In genomic region chr14:118069439-118070079, GRCm38 (mm10) we compare ENCODE assay signal across 13 mouse cellular contexts. TPM values are rescaled to one million over a fixed set of nuclear protein-coding genes. Genes with fewer than 3 reads are reported as not detected.
DNase-seq lines count a peak whose midpoint lies in the region; ATAC-seq lines count a peak whose summit lies in the region.
"Had no signal": no experiment of that assay in that cellular context is flagged by ENCODE, and none has a peak within 500 bp of the region (broad histone marks: within the 10 kb centered on the region; RNA-seq: fewer than 3 reads in every experiment).

No protein-coding gene starts in this region.

- H3K36me3 ChIP-seq in forebrain, embryonic 14.5 days (ENCODE audit: control insufficient read depth, insufficient read depth, low read length), result no peaks in the 10 kb centered on the region
- H3K36me3 ChIP-seq in forebrain, embryonic 16.5 days (ENCODE audit: control insufficient read depth, insufficient read depth), result no peaks in the 10 kb centered on the region
- H3K36me3 ChIP-seq in kidney, embryonic 14.5 days (ENCODE audit: control insufficient read depth, insufficient read depth, low read length), result no peaks in the 10 kb centered on the region
- H3K36me3 ChIP-seq: limb, embryonic 13.5 days had no signal

- H3K4me2 ChIP-seq in forebrain, embryonic 14.5 days (ENCODE audit: low read length), result no peak overlapping the region
- H3K4me2 ChIP-seq in forebrain, embryonic 16.5 days (ENCODE audit: low read length), result no peak overlapping the region
- no peak overlapping the region for H3K4me2 ChIP-seq in kidney, embryonic 14.5 days (replicated peaks; ENCODE audit: low read depth, low read length)
- H3K4me2 ChIP-seq: limb, embryonic 13.5 days had no signal

- WGBS in forebrain, embryonic 14.5 days, result 84% methylated on average over 12 of the region's 12 CpGs
- WGBS in forebrain, embryonic 16.5 days, result 79% methylated on average over 12 of the region's 12 CpGs
- 85% methylated on average over 12 of the region's 12 CpGs for WGBS in kidney, embryonic 14.5 days

- DNase-seq in forebrain, embryonic 14.5 days (ENCODE audit: low spot score), result no peak
- peak; percentile 47 for DNase-seq in kidney, postnatal 10 days
- DNase-seq in ZHBTc4 (ENCODE audit: low read depth, low spot score), result peak; percentile 45
- peak; percentile 26 for DNase-seq in heart, postnatal 4 days
- DNase-seq in spleen, postnatal 14 days (ENCODE audit: low spot score in 2 of 2), result no peak
- no peak for DNase-seq in right cerebral cortex, postnatal 36 days (ENCODE audit: low spot score in 2 of 2)
- DNase-seq: cerebellum, adult 11 months; liver, postnatal 0 days; midbrain, embryonic 14.5 days; thymus, adult 2 months had no signal

- no peak overlapping the region for H3K4me3 ChIP-seq in forebrain, embryonic 14.5 days (ENCODE audit: low read depth, low read length)
- H3K4me3 ChIP-seq in forebrain, embryonic 16.5 days (replicated peaks; ENCODE audit: low read length), result no peak overlapping the region
- H3K4me3 ChIP-seq in kidney, embryonic 14.5 days (ENCODE audit: low read length), result no peak overlapping the region
- H3K4me3 ChIP-seq: limb, embryonic 13.5 days had no signal

- H3K9ac ChIP-seq in forebrain, embryonic 14.5 days (ENCODE audit: low read length), result no peak overlapping the region
- H3K9ac ChIP-seq in forebrain, embryonic 16.5 days (replicated peaks; ENCODE audit: low read depth, low read length), result no peak overlapping the region
- no peak overlapping the region for H3K9ac ChIP-seq in kidney, embryonic 14.5 days (ENCODE audit: low read depth, low read length)
- H3K9ac ChIP-seq: limb, embryonic 13.5 days; liver, postnatal 0 days had no signal

- H3K9me3 ChIP-seq in forebrain, embryonic 14.5 days (replicated peaks; ENCODE audit: control insufficient read depth, low read length), result no peaks in the 10 kb centered on the region
- no peaks in the 10 kb centered on the region for H3K9me3 ChIP-seq in forebrain, embryonic 16.5 days (ENCODE audit: control insufficient read depth, low read length)
- no peaks in the 10 kb centered on the region for H3K9me3 ChIP-seq in kidney, embryonic 14.5 days (ENCODE audit: control insufficient read depth, low read length)
- H3K9me3 ChIP-seq: limb, embryonic 13.5 days had no signal

- no peak overlapping the region for H3K27ac ChIP-seq in forebrain, embryonic 14.5 days (ENCODE audit: low read depth, low read length)
- H3K27ac ChIP-seq in forebrain, embryonic 16.5 days (ENCODE audit: low read length), result no peak overlapping the region
- H3K27ac ChIP-seq in kidney, embryonic 14.5 days (ENCODE audit: low read depth, low read length), result no peak overlapping the region
- H3K27ac ChIP-seq: limb, embryonic 13.5 days had no signal

- H3K4me1 ChIP-seq in forebrain, embryonic 14.5 days (ENCODE audit: control insufficient read depth, insufficient read depth, low read length), result no peaks in the 10 kb centered on the region
- 0 out of 2 replicates have a peak, but pooled peaks cover 2% of the 10 kb centered on the region for H3K4me1 ChIP-seq in forebrain, embryonic 16.5 days (replicated peaks; ENCODE audit: control insufficient read depth, insufficient read depth, low read length)
- H3K4me1 ChIP-seq in kidney, embryonic 14.5 days (ENCODE audit: control insufficient read depth, insufficient read depth, low read length), result no peaks in the 10 kb centered on the region
- H3K4me1 ChIP-seq: limb, embryonic 13.5 days had no signal

- no peaks in the 10 kb centered on the region for H3K27me3 ChIP-seq in forebrain, embryonic 14.5 days (replicated peaks; ENCODE audit: control insufficient read depth, insufficient read depth, low read length)
- H3K27me3 ChIP-seq in forebrain, embryonic 16.5 days (replicated peaks; ENCODE audit: control insufficient read depth, insufficient read depth, low read length), result no peaks in the 10 kb centered on the region
- H3K27me3 ChIP-seq in kidney, embryonic 14.5 days (ENCODE audit: control insufficient read depth, insufficient read depth, low read length), result no peaks in the 10 kb centered on the region
- H3K27me3 ChIP-seq: limb, embryonic 13.5 days had no signal

- 0 out of 2 replicates have a peak, but pooled peaks have one; percentile 20 for ATAC-seq in forebrain, embryonic 14.5 days
- ATAC-seq in forebrain, embryonic 16.5 days, result no peak
- no peak for ATAC-seq in kidney, embryonic 14.5 days (ENCODE audit: low FRiP score, low TSS enrichment)

RNA-seq across cellular contexts. Expression of gene Dct, which starts 17.5 kb away (rescaled TPM):
- 7.9 and 8.7 TPM in 2 replicates for polyA plus RNA-seq in forebrain, embryonic 14.5 days (2014; fragmentation: Nextera tagmentation; extraction: Ambion mirVana)
- 6.3 and 6.4 TPM in 2 replicates for polyA plus RNA-seq in forebrain, embryonic 16.5 days (2015; fragmentation: Nextera tagmentation; extraction: Ambion mirVana)
- 1.4 and 1.8 TPM in 2 replicates for polyA plus RNA-seq in kidney, embryonic 14.5 days (2014; fragmentation: Nextera tagmentation; extraction: Ambion mirVana)
- total RNA-seq in heart, postnatal 4 days (2021), result 1 to 10 TPM; 5.0 to 6.0 TPM

Comparison
In these comparisons a context has a peak if more than half of its experiments do, and no peak if none do; other contexts are left out.
1. DNase-seq: peak in kidney, postnatal 10 days (single experiment), ZHBTc4 (single experiment) and heart, postnatal 4 days (single experiment); none in forebrain, embryonic 14.5 days (single experiment), spleen, postnatal 14 days (0 of 2) and right cerebral cortex, postnatal 36 days (0 of 2).